Mouse (Mus musculus): Measurements from ENCODE around the gene Golgb1. TPM values are rescaled to one million over a fixed set of nuclear protein-coding genes. Genes with fewer than 3 reads are reported as not detected.

Golgb1 gene
- polyA plus RNA-seq, 1 experiment: 10.8 TPM

DNA sequence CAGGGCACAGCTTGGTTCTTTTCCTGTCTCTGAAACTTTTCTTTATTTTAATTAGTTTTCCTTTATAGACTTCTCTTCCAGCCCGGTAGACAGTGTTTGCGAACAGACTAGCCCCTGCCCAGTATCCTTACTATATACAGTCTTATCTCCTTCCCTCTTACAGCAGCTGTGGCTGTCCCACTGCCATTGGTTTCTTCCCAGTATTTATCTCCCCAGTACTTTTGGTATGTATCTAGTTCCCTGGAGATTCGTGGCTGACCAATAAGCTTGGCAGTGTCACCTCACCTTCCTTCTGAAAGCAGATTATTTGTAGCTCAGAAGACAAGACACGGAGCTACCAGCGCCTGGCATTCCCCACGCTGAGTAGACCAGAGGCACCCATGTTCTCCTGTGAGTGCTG lies 21.8 kb downstream of the Golgb1 start:
- TF ChIP-seq GATA1 (IDR thresholded peaks at IDR 0.05; ENCODE audit: low read length): no peak

DNA sequence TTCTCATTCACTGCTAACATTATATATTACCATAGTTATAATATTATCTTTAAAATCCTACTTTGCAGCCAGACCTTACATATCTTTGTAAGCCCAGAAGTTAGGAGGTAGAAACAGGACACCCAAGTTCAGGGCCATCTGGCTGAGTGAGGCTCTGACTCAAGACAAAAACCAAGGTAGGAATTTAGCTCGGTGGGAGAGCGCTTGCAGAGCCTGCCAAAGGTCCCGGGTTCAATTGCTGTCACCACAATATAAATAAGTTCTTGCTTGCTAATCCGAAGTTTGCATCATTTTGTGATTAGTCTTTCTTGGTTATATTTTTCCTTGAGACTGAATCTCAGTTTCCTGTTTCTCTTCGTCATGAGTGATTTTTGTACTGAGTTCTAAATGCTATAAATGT lies 28.2 kb downstream of the Golgb1 start:
- no peak for TF ChIP-seq GATA1 (IDR thresholded peaks at IDR 0.05; ENCODE audit: low read length)

DNA sequence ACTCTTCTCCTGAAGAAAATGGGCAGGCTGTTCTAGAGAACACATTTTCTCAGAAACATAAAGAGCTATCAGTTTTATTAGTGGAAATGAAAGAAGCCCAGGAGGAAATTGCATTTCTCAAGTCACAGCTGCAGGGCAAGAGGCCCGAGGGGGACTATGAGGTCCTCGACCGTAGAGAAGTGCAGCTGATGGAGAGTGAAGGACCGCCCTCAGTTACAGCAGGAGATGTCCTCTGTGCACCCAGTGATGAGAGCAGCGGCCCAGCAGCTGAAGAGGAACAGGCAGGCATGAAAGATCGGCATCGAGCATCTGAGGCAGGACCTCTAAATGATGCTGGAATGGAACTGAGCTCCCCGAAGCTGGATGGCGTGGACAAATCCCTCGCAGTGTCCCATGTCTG lies 37.0 kb downstream of the Golgb1 start:
- TF ChIP-seq GATA1 (IDR thresholded peaks at IDR 0.05; ENCODE audit: low read length): no peak

DNA sequence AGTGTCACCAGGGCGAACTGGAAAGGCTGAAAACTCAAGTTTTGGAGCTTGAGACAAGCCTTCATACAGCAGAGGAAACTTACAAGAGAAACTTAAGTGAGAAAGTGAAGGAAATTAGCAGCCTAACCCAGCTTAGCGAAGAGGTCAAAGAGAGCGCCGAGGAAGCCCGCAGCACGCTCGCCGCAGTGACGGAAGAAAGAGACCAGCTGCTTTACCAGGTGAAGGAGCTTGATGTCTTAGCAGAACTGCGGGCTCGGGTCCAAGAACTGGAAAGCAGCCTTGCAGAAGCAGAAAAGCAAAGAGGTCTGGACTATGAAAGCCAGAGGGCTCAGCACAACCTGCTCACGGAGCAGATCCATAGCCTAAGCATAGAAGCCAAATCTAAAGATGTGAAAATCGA lies 37.4 kb downstream of the Golgb1 start:
- TF ChIP-seq GATA1 (IDR thresholded peaks at IDR 0.05; ENCODE audit: low read length): no peak

DNA sequence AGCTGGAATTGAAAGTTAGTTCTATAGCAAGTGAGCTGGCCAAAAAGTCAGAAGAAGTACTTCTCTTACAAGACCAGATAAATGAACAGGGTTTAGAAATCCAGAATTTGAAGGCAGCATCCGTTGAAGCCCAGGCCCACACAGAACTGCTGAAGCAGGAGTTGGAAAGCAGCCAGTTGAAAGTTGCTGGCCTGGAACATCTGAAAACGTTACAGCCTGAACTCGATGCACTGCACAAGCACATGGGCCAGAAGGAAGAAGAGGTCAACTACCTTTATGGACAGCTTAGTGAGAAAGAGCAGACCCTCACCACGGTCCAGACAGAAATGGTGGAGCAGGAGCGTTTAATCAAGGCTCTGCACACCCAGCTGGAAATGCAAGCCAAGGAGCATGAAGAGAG lies 39.3 kb downstream of the Golgb1 start:
- TF ChIP-seq GATA1 (IDR thresholded peaks at IDR 0.05; ENCODE audit: low read length): no peak

DNA sequence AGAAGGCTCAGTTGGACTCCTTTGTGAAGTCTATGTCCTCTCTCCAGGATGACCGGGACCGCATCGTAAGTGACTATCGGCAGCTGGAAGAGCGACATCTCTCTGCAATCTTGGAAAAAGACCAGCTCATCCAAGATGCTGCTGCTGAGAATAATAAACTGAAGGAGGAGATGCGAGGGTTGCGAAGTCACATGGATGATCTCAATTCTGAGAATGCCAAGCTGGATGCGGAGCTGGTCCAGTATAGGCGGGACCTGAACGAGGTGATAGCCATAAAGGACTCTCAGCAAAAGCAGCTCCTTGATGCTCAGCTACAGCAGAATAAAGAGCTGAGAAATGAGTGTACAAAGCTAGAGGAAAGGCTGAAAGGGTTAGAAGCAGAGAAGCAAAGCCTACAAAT lies 43.6 kb downstream of the Golgb1 start:
- no peak for TF ChIP-seq GATA1 (IDR thresholded peaks at IDR 0.05; ENCODE audit: low read length)

DNA sequence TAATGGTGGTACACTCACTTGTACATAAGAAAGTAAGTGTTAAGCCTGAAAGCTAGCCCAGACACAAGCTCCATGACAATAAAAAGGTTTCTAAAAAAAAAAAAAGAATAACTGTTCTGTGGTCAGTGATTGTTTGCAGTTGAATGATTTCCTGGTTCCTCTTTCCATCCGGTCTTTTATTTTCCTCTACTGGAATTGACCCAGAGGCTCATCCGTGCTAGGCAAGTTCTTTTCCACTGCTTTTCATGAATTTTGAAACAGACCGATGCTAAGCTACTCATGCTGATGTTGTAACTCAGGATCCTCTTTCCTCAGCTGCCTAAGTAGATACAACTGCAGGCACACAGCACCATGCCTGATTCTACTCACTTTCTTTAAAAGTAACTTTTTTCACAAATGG lies 45.5 kb downstream of the Golgb1 start:
- no peak for TF ChIP-seq GATA1 (IDR thresholded peaks at IDR 0.05; ENCODE audit: low read length)

DNA sequence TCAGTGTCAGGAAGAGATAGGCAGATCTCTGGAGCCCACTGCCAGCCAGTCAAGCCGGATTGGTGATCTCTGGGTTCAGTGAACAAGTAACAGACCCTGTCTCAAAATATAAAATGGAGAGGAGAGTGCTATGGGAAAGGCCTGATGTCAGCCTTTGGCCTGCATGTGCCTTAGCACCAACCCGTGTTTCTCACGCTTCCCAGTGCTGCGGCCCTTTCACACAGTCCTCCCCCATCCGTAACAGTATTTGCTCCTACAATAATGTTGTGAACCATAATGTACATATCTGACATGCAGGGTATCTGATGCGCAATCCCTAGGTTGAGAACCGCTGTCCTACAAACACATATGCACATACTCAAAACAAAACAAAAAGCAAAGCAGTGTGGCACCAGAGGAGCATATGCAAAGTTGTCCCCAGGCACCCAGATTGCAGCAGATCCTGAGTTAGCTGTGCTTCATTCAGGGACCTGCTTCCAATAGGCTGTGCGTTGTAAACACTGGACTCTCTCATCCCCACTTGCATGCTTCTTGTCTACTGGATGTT lies 46.2 kb downstream of the Golgb1 start:
- TF ChIP-seq GATA1 (IDR thresholded peaks at IDR 0.05; ENCODE audit: low read length): no peak

DNA sequence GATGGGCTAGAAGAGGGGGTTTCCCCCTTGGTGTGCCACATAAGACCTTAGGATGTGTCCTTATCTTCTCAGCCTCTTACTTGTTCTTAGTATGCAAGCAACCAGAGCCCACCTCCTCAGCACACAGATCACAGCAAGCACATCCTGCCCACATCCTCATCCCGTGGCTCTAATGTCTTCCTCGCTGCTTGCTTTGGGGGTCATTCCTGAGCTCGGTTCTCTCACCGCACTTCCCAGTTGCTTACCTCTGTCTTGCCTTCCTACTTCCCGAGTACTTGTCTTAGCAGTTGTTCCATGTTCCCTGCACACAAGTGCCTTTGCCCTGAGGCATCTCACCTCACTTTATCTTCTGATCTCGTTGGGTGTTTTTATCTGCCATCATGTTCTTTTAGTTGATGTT lies 47.0 kb downstream of the Golgb1 start:
- no peak for TF ChIP-seq GATA1 (IDR thresholded peaks at IDR 0.05; ENCODE audit: low read length)

DNA sequence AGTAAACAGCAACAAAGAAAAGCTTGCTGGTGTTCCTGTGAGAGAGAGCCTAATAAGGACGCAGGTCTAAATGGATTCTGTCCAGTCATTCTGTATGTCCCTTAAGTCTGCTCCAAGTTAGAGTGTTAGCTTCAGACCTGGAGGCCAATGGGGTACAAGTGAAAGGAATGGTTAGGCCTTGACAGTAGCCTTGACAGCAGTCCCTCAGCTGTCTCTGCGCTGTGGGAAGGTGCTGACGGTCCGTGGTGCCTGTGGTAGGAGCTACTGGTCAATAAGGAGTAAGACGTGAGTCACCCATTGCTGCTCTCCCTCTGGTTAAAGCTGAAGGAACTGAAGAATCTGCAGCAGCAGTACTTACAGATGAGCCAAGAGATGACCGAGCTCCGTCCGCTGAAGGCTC lies 49.4 kb downstream of the Golgb1 start:
- no peak for TF ChIP-seq GATA1 (IDR thresholded peaks at IDR 0.05; ENCODE audit: low read length)

DNA sequence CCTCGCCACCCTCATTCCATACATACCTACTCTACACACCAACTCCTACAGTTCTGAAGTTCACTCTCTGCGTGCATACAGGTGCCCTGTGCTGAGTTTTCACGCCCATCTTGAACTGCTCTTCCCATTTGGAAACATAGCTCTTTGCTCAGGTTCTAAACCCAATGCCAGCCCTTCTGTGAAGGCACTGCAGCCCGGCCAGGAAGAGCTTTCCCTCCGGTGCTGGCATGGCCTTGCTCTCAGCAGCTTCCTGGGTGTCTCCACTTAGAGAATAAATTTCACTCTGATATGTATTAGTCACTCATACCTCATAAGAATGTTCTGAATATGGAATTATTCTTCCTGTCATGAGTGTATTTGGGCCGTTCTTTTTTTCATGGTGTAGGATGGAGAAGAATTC lies 50.4 kb downstream of the Golgb1 start:
- TF ChIP-seq GATA1 (IDR thresholded peaks at IDR 0.05; ENCODE audit: low read length): no peak

DNA sequence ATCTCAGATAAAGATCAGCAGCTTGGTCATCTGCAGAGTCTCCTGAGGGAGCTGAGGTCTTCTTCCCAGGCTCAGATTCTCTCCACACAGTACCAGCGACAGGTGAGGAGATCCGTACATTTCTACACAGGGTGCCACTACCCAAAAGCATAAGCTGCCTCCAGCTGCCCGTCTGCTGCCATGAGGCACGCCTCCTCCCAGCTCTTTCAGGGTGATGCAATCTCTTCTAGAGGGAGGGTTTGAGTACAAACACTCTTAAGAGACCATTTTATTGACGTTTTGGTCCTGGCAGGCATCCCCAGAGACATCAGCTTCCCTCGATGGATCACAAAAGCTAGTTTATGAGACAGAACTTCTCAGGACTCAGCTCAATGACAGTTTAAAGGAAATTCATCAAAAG lies 50.9 kb downstream of the Golgb1 start:
- TF ChIP-seq GATA1 (IDR thresholded peaks at IDR 0.05; ENCODE audit: low read length): no peak

DNA sequence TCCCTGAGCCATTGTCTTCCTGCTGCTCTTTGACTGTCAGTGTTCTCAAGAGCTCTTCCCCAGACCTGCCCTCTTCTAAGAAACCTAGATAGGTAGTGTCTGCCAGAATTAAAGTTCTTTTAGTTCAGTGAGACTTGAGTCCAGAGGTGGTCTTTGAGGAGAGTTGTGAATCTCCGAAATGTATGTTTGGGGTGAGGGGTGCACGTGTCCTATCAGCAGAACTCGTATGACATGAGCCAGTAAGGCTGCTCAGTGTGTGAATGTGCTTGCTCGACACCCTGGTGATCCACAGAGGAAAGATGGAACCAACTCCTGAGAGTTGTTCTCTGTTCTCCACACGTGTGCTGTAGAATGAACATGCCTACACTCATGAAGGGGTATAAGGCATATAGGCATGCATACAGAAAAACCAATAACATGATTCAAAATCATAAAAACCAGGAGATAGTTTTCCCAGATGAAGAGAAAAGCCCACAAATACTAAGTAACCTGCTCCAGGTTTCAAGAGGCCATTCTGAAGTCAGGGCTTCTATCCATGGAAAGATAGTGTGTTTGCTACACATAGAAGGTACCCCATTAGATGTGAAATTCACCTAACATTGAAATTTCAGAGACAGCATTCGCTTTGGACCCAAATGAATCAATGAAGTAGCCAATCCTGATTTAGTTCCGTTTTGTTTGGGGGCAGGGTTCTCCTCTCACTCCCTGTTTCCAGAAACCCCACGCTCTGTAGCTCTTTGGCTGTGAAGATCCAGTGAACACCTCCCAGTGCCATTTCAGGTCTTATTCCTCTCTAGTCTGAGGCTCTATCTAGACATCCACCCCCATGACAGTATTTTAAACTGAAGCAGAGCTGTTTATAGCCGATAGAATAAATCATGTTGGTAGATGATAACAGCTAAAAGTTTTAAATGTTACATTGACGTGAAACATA lies 51.8 kb downstream of the Golgb1 start:
- TF ChIP-seq GATA1 (IDR thresholded peaks at IDR 0.05; ENCODE audit: low read length): no peak

DNA sequence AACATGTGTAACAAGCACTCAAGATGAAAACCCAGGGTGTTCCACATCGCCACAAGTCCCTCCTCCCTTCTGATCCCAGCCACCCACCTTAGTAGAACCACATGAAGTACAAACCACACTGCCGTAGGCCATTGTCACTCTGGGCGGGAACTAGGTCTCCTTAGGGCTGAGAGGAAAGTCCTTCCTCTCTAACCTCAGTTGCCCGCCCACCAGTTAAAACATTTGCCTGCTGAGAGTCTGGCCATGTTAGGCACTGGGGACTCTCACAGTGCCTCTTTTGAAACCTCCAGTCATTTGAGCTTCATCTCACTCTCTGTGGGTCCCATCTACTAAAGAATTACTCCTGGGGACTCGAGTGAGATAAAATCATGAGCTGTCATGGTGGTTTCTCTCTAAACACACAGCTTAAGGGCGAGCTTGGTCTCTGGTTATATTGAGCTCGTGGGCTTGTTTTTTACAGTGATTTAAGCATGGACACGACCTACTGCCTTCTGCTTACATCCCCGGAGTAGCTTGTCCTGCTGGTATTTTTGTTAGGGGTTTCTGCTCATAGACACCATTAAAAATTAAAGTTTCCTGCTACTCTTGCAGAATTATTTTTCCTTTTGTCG lies 52.7 kb downstream of the Golgb1 start:
- TF ChIP-seq GATA1 (IDR thresholded peaks at IDR 0.05; ENCODE audit: low read length): no peak

DNA sequence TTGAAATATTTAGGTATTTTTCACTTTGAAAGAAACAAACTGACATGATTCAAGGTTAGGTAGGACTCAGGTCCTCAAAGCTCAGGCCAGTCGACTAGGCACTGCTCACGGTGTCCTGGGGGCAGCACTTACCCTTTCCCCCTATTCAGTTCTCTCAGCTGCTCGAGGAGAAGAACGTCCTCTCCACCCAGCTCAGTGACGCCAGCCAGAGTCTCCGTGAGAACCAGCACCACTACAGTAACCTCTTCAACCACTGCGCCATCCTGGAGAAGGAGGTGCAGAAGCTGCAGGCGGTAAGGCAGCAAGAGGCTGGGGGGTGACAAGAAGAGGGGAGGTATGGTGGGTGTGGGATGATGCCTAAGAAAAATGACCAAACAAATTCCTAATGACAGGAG lies 53.2 kb downstream of the Golgb1 start:
- TF ChIP-seq GATA1 (IDR thresholded peaks at IDR 0.05; ENCODE audit: low read length): no peak

DNA sequence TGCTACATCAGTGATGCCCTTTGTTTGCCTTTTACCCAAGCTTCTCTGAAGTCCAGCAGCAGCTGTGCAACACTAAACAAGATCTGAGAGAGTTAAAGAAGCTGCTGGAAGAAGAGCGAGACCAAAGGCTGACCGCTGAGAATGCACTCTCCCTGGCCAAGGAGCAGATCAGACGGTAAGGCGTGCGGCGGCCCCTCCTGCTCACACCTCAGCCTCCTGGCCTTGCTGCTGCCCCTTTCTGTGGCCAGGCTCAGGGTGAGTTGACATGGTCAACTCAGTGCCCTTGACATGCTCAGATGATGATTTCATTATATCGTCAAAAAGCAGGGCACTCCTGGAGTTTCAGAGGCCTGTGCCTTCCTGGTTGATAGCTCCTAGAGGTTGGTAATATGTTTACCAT lies 54.3 kb downstream of the Golgb1 start:
- TF ChIP-seq GATA1 (IDR thresholded peaks at IDR 0.05; ENCODE audit: low read length): no peak

Data from G1E-ER4 (cell line).